Mouse (Mus musculus) kidney, embryonic 14.5 days (tissue): ENCODE measurements around the gene Dazap2. TPM values are rescaled to one million over a fixed set of nuclear protein-coding genes. Genes with fewer than 3 reads are reported as not detected.

Experiments
- ATAC-seq: fragments of 200-750 bp; cut with Nextera tagmentation; 2 replicates; pipeline ENCODE4 v1.8.0; 2017; ENCODE audit warnings: moderate number of reproducible peaks, mild to moderate bottlenecking, moderate TSS enrichment, moderate library complexity; ENCODE audit not compliant: low FRiP score, low TSS enrichment
- H3K27ac ChIP-seq: fragments of 300-500 bp; sonication (generic); 2 replicates; pipeline ENCODE4 v1.5.1; 2014; ENCODE audit warnings: low read depth, mild to moderate bottlenecking, low read length, moderate library complexity, mixed read lengths
- H3K27me3 ChIP-seq: fragments of 300-500 bp; sonication (generic); 2 replicates; pipeline ENCODE4 v1.6.1; 2014; ENCODE audit warnings: mild to moderate bottlenecking, low read length; ENCODE audit not compliant: control insufficient read depth, insufficient read depth
- H3K36me3 ChIP-seq: fragments of 300-500 bp; sonication (generic); 2 replicates; pipeline ENCODE4 v1.6.1; 2014; ENCODE audit warnings: low read length, mixed read lengths; ENCODE audit not compliant: control insufficient read depth, insufficient read depth
- H3K4me1 ChIP-seq: fragments of 300-500 bp; sonication (generic); 2 replicates; pipeline ENCODE4 v1.6.1; 2014; ENCODE audit warnings: low read length, mixed read lengths; ENCODE audit not compliant: control insufficient read depth, insufficient read depth
- H3K4me2 ChIP-seq: fragments of 300-500 bp; sonication (generic); replicated peaks from 2 replicates; pipeline ENCODE4 v1.6.1; 2014; ENCODE audit warnings: low read depth, mild to moderate bottlenecking, low read length
- H3K4me3 ChIP-seq: fragments of 300-500 bp; sonication (generic); 2 replicates; pipeline ENCODE4 v1.5.1; 2014; ENCODE audit warnings: mild to moderate bottlenecking, low read length
- H3K9ac ChIP-seq: fragments of 300-500 bp; sonication (generic); 2 replicates; pipeline ENCODE4 v1.6.1; 2014; ENCODE audit warnings: low read depth, mild to moderate bottlenecking, low read length, moderate library complexity
- H3K9me3 ChIP-seq: fragments of 300-500 bp; sonication (generic); 2 replicates; pipeline ENCODE4 v1.6.1; 2016; ENCODE audit warnings: low read length; ENCODE audit not compliant: control insufficient read depth
- WGBS: fragments of 180-500 bp; shearing (Covaris S2); extraction: QIAGEN DNeasy Blood & Tissue Kit; methylation state at CpG from one replicate; pipeline ENCODE4 v1.1.7; 2014; 5-methylcytosine and 5-hydroxymethylcytosine counted together
- microRNA-seq: library from miRNA; unstranded; fragments of <30 nt; microRNA quantifications from one replicate; pipeline ENCODE4, GENCODE M21; 2016
- polyA plus RNA-seq: library from polyadenylated mRNA; unstranded; fragments of >200 nt; fragmentation: Nextera tagmentation; extraction: Ambion mirVana; gene quantifications from 2 replicates; pipeline ENCODE4 v1.2.1, GENCODE M21; 2014

The Dazap2 gene
- polyA plus RNA-seq, 1 experiment from 2014 or later: 274 TPM

GRCm38 (mm10) chr15:100670004-100670403 lies 54.9 kb downstream of the Dazap2 start:
- no peak overlapping the region for H3K27ac ChIP-seq
- peaks cover 17% of the 10 kb centered on the region; the same call in 1 of the 2 replicates for H3K4me1 ChIP-seq
- no peak overlapping the region for H3K9ac ChIP-seq
- no peak for ATAC-seq
- 89% methylated on average over 8 of the region's 8 CpGs for WGBS
- H3K36me3 ChIP-seq: no peaks in the 10 kb centered on the region
- no peak overlapping the region for H3K4me3 ChIP-seq
- H3K9me3 ChIP-seq: no peaks in the 10 kb centered on the region
- H3K27me3 ChIP-seq: no peaks in the 10 kb centered on the region
- H3K4me2 ChIP-seq: no peak overlapping the region

Small RNA genes lying within 50 kb of the gene (microRNA-seq; reads per million reads assigned to microRNA genes)
- gene Mir6961: not detected

Other genes starting within 250 kb of the Dazap2 start
- gene Gm5475, start 193.2 kb upstream of the Dazap2 start, polyA plus RNA-seq: 0.14 TPM in 1 of 2 replicates, not detected in the other
- 16.4 and 22.6 TPM in 2 replicates for gene Slc11a2, start 190.3 kb upstream of the Dazap2 start, polyA plus RNA-seq
- gene Letmd1, start 146.3 kb upstream of the Dazap2 start, polyA plus RNA-seq: 19.2 and 25.4 TPM in 2 replicates
- gene Csrnp2, start 119.9 kb upstream of the Dazap2 start, polyA plus RNA-seq: 14.5 and 18.6 TPM in 2 replicates
- gene Tfcp2, start 63.3 kb upstream of the Dazap2 start, polyA plus RNA-seq: 17.7 and 32.9 TPM in 2 replicates
- 9.6 and 14.6 TPM in 2 replicates for gene Pou6f1, start 15.4 kb upstream of the Dazap2 start, polyA plus RNA-seq
- 26.4 and 28.4 TPM in 2 replicates for gene Smagp, start 21.6 kb downstream of the Dazap2 start, polyA plus RNA-seq
- 2.1 and 2.4 TPM in 2 replicates for gene Bin2, start 54.2 kb downstream of the Dazap2 start, polyA plus RNA-seq
- 9.4 and 9.9 TPM in 2 replicates for gene Cela1, start 72.6 kb downstream of the Dazap2 start, polyA plus RNA-seq
- 0.16 and 0.17 TPM in 2 replicates for gene Galnt6, start 114.0 kb downstream of the Dazap2 start, polyA plus RNA-seq
- gene Slc4a8, start 146.4 kb downstream of the Dazap2 start, polyA plus RNA-seq: 7.6 and 8.5 TPM in 2 replicates